Mouse (Mus musculus): ENCODE measurements around the gene Spaca4.

DNA sequence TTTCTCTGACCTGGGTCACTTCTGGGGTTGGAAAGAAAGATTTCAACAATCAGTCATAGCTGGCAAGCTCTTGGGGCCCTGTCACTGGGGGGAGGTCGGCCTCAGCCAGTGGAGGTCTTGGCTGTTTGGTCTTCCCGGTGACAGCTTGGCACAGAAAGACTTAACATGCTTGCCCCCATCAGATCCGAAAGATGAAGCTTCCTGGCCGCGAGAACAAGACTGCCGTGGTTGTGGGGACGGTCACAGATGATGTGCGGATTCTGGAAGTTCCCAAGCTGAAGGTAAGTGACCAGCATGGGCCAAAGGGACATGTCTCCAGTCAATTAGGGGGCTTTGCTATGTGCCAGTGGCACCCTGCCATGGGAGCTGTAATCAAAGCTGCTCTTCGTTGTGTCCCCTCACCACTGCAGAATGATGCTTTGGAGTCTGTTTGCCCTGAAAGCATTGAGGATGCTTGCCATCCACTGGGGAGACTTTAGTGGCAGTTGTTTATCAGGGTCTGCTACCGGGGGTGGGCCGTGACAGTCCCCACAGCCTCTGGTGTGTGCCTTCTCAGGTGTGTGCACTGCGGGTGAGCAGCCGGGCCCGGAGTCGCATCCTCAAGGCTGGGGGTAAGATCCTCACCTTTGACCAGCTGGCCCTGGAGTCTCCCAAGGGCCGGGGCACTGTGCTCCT, 5.7 kb downstream of the Spaca4 start:
- TF ChIP-seq GATA1 (IDR thresholded peaks at IDR 0.05; ENCODE audit: low read length) (no peak), TAL1 (IDR thresholded peaks at IDR 0.05; ENCODE audit: low read length) (no peak)
